Mouse (Mus musculus): ENCODE measurements around the gene Dhcr24.

Dhcr24 gene

DNA sequence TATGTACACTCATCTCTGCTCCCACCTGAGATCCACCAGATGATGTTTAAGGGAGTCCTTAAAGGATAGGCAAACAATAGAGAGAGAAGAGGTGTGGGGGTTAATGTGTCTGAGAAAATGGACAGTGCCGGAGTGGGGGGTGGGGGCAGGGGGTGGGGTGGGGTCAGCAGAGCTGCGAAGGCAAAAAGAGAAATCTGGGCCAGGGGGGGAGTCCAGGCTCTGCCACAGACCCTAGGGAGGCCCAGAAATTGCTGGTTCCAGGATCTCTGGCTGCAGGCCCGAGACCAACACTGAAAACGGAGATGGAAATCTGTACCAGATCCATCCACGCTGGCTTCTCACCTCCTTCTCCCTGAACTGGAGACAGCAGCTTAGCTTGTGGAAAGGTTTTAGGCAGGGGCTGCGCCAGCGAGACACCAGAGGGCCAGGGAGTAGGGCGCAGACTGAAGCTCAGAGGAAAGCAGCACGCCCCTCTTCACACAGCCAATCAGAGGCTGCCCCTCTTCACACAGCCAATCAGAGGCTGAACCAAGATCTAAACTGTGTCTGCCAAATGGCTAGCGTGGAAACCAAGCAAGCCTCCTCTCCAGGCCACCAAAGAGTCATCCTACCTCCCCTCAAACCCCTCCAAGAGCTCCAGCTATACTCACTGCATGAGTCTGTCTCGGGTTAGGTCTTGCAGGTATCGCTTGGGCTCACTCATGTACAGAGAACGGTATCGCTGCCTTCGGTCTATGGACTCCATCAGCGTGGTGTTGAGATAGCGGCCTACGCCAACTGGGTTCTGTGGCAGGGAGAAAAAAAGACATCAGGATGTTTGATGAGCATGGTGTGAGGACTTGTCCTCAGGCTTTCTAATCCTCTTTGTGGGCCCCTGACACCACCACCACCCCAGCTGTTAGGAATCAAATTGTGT is 46.1 kb downstream of the Dhcr24 start:
- no peak for DNase-seq

DNA sequence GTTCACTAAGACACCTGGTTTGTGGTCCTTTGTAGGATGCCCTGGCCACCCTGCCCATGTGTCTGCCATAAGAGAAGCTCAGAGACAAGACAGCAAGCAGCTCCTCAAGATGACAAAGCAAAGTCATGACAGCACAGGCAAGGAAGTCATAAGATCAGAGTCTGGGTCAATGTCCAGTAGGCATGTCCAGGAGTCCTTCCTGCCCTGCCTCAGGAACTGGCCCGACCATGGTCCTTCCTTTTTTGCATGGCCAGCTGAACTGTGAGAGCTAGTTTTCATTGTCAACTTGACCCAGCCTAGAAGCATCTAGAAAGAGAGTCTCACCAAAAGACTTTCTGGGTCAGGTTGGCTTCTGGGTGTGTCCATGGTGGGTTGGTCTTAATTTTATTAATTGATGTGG is 47.1 kb downstream of the Dhcr24 start:
- peak; percentile 71 for DNase-seq

DNA sequence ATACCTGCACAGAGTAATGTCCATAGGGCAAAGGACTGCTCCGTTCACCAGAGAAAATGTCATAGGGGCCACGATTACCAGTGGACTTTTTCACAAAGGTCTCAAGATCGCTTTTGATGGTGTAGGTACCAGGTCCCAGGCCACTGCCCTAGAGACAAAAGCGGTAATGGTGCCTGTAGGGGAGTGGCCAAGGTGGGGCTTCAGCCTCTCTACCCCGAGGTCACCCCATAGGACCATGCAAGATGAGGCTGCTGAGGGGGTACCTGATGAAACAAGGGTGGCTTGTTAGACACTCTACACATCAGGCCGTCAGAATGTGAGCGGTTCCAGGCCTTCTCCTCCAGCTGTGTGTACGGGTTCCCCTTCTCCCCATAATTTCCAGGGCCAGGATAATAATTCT is 52.3 kb downstream of the Dhcr24 start:
- DNase-seq, result no peak

DNA sequence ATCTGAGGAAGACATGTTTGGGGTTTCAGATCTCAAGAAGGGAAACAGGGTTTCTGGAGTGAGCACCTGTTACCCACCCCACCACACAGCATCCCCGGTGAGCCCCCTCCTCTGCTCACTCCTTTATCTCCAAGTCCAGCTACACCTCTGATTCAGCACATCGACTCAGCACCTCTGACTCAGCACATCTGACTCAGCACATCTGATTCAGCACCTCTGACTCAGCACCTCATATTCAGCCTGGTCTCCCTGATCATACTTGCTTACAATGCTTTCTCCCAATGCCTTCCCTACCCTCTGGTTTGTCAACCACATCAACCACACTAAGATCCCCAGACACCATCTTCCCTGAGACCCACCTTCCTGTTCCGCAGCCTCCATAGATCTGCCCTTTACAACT is 52.7 kb downstream of the Dhcr24 start:
- peak; percentile 36 for DNase-seq

DNA sequence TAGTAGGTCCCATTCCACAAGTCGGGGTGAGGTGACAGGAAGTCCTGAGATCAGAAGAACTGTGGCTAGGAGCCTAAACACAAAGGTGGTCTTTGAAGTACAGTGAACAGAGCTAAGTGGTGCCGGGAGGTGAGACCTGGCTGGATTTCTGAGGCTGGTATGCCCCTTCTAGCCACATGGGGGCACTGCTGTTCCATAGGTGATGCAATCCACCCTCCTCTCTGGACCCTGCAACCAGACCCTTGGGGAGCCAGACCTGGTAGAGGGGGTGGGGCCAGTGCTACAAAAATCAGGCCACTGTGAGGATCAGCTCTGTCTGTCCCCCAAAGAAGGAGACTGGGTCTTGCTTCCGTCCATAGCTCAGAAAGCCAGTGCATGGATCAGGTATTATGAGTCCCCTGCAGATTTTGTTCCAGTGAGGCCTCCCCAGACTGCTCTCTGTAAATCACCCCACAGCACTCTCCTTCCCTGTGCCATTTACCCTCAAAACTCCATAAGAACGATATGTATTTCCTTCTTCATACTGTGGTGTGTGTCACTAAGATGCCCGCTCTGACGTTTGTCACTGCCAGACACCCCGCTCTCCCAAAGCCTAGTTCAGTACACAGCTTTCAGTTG is 53.5 kb downstream of the Dhcr24 start:
- peak; percentile 70 for DNase-seq

DNA sequence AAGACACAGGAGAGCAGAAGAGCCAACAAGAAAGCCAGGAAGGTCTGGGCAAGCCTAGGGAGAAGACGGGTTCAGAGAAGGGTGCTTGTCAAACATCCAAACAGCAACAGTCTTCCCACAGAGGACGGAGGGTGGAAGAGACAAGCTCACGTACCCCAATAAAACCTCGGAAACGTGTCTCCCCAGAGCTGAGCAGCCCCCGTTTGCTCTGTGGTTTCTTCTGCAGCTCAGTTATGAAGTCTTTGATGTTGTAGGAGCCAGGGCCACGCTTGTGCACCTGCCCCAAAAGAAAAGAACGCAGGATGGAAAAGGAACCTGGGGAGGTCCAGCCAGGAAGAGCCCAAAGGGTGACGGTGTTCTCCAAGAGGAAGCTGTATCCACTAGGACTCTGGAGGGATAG is 54.0 kb downstream of the Dhcr24 start:
- no peak for DNase-seq

DNA sequence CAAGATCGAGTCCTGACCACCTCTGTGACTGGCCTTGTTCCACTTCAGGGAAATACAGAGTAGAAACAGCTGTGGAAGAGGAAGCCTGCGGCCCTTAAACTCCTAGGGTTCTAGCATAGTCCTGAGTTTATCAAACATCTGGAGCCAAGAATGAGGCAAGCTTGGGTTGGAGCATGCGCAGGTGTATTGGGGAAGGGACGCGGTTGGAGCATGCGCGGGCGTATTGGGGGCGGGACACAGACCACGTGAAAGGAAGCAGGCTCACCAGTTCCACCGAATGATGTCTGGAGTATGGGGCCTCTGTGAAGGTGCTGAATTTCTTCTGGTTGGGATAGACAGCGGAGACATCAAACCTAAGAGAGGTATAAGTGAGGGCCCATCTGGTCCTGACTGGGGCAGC is 54.8 kb downstream of the Dhcr24 start:
- no peak for DNase-seq

DNA sequence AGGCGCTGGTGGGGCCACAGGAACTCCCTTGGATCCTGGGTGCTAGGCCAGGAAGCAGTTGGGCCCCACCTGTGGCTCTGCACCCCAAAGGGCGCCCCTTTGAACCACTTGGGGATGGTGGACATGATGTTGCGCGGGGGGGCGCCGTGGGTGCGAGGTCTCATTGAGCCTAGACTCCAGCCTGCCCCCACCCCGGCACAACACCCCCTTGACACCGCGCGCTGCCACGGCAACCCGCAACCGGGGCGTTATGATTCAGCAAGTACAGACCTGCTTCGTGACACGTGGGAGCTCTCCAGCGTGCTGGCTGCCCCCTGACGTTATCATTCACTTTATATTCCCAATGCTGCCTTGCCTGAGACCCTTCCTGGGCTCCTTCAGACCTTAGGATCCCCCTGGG is 56.2 kb downstream of the Dhcr24 start, which contains the start of gene Lexm:
Gene Lexm (minus strand): TSS at position 186 of the 400 bp plus-strand sequence.
- no peak for DNase-seq

DNA sequence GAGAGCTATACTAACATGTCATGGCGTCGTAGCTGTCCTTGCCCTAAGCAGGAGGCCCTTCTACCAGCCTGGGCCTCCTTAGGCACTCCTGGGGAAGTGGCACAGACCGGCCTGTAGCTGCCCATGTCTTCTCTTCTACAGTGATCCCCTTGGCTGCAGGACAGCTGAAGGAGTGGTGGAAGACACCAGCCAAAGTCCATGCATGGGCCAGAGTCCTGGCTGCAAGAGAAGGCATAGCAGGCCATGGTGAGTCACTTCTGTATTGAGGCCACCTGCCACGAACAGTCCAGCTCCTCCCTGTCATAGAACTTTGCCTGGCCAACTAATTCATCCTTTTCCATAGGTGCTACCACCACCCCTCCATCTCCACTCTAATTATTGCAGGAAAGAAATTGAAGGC is 58.1 kb downstream of the Dhcr24 start:
- peak; percentile 46 for DNase-seq

DNA sequence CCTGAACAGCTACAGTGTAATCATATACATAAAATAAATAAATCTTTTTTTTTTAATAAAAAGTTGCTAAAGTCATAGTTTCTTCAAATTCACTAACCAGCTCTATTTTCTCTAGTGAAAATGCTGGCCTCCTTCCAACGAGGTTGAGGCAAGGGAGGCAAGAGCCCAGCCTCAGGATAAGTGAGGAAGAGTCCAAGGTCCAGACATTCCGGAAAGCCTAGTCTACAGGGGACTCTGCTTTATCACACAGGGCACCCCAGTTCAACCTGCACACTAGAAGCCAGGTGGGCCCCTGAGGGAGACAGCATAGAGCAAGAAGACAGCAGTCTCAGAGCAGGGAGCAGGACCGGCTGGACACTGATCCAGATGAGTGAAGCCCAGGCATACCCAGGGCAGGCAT is 60.6 kb downstream of the Dhcr24 start:
- peak; percentile 75 for DNase-seq

DNA sequence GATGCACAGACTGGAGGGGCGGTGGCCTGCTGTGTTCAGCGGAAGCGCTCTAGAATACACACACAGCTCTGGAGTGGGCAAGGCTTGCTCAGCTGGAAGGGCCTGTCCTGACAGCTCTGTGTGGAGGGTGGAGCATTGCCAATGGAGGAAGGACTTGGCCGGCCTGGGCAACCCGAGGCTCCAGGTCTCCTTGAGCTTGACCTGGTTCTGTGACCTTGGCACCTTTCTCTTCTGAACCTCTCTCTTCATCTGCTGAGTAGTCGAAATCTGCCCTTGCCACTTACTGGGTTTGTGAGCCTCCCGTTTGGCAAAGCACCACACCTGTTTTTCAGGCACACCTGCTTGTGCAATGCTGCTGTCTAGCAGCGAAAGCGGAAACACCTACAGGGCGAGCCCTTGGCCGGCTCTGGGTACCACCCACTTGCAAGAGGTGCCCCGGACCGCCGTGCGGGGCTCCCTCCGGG is 61.2 kb downstream of the Dhcr24 start, which contains the start of gene Ttc22:
Gene Ttc22 (plus strand): TSS at position 403 of the 464 bp plus-strand sequence.
- DNase-seq, result peak; percentile 92

DNA sequence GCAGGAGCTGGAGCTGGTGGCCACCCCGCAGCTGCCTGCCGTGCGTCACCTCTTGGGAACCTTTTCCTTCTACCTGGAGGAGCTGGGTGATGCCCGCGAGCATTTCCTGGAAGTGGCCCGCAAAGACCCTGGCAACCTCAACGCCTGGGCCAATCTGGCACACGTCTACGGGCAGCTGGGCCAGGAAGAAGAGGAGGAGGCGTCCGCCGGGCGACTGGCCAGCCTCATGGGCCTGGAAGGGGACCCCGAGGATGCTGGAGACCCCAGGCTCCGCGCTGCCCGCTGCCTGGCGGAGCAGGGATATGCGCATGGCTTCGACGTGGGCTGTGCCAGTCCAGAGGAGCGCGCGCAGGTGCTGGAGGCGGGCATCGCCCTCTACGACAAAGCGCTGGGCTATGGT is 61.9 kb downstream of the Dhcr24 start:
- no peak for DNase-seq

DNA sequence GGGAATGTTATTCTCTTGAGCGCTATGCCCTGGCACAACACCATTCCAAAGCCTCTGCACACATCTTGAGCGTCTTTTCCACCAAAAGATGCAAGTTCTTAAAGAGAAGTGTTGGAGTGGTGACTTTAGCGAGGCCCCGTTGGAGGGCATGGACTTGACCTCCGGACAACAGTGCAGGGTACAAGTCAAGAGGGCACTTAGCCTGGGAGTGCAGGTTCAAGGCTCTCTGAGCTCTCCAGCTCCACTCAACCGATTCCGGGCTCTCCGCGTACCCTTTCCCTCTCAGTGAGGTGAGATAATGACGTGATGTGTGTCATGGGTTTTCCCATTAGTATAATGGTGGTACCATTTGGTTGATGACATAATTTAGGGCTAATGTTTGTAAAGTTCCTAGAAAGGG is 63.4 kb downstream of the Dhcr24 start:
- peak; percentile 39 for DNase-seq

DNA sequence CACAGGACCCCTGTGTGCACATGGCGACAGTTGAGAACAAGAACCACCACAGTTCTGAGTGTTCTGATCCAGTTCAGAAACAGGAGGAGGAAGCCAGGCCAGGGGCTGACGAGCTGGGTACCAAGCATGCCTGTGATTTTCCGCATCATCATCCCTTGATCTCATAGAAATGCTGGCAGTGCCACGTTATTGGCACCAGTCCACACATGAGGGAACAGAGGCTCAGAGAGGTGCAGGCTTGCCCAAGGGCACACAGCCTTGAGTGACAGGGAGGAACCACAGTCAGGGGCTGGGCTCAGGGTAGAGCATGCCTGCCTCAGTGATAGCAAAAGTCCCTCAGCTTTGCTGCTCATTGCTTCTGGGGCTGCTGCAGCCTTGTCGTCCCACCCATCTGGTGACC is 67.0 kb downstream of the Dhcr24 start:
- DNase-seq, result no peak

DNA sequence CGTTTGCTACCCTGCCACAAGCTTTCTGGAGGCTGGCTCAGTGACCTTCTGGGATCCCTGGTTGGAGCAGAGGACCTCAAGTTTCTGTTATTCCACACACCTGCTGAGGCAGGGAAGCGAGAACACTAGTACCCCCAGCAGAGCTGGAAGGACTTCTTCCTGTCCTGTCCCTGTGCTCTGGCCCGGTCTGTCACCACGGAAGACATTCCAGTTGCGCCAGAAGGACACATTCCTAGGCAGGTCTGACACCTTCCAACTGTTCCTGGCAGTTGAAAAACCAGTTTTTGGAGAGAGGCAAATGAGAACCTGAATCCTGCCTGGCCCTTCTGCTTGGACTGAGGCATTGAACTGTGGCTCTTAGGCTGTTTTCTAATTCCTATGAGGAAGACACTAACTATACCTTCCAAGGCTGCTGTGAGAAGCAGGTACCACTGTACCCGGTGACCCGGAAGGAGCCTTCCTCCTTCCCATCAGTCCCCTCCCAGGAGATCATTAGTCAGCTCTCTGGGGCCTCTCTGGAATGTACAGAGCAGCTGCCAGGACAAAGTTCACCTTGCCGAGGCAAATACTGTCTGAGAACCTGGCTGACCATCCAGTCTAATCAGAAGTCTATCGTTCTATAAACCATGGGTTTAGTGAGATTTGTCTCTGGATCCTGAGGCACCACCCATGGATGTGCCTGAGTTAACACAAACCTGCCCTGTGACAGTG is 68.0 kb downstream of the Dhcr24 start:
- DNase-seq, result peak; percentile 83

DNA sequence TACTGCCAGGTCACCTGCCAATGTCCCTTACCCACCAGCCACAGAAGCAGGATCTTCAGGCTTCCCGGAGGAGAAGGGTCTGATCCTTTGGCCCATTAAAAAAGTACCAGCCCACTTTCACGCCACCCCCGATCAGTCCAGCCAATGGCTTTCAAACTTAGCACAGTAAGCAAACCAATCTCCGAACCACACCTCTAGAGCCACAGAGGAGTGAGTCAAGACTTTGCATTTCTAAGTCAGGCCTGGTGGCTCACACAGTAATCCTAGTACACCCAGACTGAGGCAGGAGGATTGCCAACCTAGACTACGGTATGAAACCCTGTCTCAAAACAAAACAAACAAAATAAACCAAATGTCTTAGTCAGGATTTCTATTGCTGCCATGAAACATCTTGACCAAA is 68.5 kb downstream of the Dhcr24 start:
- DNase-seq, result no peak

DNA sequence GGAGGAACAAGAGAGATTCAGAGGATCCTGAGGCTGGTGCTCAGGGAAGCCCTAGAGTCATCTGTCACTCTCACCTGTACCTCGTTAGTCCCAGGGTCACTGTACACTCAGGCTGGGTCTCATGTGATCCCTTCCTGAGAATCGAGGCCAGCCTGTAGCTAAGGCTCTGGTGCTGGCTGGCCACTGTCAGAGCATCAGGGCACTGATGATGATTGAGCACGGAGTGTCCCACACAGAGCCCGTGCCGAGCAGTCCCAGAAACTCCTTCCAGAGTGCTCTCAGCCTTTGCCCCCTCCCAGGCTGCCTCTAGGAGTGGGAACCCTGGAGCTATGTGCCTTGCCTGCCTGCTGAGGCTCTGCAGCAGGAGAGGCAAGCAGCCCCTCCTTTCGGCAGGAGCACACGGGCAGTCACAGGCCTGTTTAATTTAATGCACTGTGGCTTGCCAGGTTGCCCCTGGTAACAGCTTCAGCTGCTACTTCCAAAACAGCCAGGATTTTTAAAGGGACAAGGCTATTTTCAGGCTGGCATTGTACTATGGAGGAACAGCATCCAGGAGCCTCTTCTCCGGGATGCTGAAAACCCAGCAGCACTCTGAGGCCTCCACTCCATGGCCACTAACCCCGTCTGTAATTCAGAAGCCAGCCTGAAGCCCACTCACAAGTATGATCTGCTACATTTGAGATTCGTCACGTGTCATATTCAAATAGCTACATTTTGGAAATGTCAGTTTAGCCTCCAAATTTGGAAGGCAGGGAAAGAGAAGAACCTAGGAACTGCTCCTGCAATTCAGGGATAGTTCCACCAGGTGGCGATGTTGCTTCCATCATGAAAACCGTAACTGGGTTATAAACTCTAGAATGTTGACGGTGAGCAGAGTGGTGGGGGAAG is 69.7 kb downstream of the Dhcr24 start:
- DNase-seq, result peak; percentile 79

DNA sequence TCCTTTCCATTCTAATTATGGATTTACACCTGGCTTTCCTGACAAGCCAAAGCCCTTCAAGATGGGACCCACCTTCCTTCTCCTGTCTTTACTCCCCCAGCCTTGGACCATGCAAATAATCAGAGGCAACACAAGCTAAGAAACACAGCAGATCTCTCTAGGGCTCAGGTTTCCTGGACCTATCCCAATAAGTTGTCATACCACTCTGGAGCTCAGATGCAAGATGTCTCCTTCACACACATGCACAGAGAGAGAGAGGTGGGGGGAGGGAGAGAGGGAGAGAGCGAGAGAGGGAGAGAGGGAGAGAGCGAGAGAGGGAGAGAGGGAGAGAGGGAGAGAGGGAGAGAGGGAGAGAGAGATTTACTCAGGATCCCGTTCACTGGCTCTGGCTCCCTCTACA is 71.5 kb downstream of the Dhcr24 start:
- DNase-seq, result no peak

DNA sequence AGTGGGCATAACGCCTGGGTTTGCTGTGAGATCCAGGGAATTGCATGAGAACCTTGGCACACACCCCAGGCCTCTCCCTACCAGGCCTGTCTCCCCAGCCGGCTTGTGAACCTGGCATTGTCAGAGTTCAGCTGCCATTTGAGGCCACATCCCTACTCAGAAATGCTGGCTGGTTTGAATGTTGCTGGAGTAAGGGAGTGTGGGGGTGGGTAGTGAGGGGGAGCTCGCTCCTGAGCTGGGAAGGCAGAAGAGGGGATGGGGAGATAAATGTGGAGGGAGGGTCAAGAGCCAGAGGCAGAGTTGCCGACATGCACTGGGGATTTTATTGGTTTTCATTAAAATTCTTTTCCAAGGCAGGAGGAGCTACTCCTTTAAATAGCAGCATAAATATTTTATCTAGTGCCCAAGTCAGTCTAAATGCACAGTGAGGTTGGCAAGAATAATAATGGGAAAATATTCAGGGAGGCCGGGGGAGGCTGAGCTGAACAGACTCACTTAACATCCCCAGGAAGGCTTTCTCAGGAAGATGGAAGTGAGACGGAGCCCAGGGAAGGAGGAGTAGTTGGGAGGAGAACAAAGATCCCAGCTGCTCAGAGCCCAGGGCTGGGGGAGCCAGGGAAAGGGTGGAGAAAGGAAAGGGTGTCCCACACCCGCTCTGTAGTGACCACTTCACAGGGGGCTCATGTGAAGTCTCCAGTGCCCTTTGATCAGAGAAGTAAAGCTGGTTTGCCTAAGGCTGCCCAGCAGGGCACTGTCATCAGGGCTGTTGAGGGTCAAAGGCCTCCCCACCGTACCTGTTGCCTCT is 72.6 kb downstream of the Dhcr24 start:
- no peak for DNase-seq

DNA sequence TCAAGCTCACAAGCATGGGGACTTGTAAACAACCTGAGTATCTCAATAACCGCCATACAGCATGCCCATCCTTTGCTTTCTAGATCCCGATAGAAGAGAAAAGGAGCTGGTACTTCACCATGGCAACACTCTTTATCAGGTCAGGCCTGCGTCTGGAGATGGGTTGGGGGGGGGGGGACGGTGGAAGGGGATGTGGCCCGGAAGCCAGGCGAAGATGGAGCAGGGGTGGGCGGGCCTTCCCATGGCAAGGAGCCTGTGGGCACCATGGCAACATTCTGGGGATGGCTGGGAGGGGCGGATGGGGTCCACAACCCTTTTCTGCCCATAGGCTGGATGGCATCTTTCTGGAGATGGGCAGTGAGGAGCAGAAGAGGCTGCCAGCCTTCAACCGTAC is 73.2 kb downstream of the Dhcr24 start:
- DNase-seq, result no peak

Data from kidney, adult 9 months (tissue).